Mouse (Mus musculus) limb, embryonic 10.5 days (tissue): ENCODE measurements around the gene Aldh1l1. TPM values are rescaled to one million over a fixed set of nuclear protein-coding genes. Genes with fewer than 3 reads are reported as not detected.
A peak's percentile ranks its signal among the peaks of the same experiment; 100 is the strongest.

Source experiments
- DNase-seq: peaks from one replicate; pipeline ENCODE4 v3.0.0-alpha.2; 2017; ENCODE audit warnings: low spot score
- H3K27ac ChIP-seq: fragments of 300-500 bp; sonication (generic); 2 replicates; pipeline ENCODE4 v1.5.1; 2016; ENCODE audit warnings: mild to moderate bottlenecking
- H3K27me3 ChIP-seq: fragments of 300-500 bp; sonication (generic); 2 replicates; pipeline ENCODE4 v1.6.1; 2016; ENCODE audit warnings: low read depth, mild to moderate bottlenecking; ENCODE audit not compliant: poor library complexity, severe bottlenecking
- H3K36me3 ChIP-seq: fragments of 300-500 bp; sonication (generic); 2 replicates; pipeline ENCODE4 v1.6.1; 2016; ENCODE audit warnings: mild to moderate bottlenecking, moderate library complexity
- H3K4me1 ChIP-seq: fragments of 300-500 bp; sonication (generic); 2 replicates; pipeline ENCODE4 v1.6.1; 2016
- H3K4me3 ChIP-seq: fragments of 300-500 bp; sonication (generic); 2 replicates; pipeline ENCODE4 v1.5.1; 2016; ENCODE audit warnings: mild to moderate bottlenecking, moderate library complexity
- H3K9me3 ChIP-seq: fragments of 300-500 bp; sonication (generic); replicated peaks from 2 replicates; pipeline ENCODE4 v1.6.1; 2016; ENCODE audit warnings: mild to moderate bottlenecking
- WGBS: fragments of 180-500 bp; shearing (Covaris S2); methylation state at CpG from one replicate; pipeline ENCODE4 v1.1.7; 2016; 5-methylcytosine and 5-hydroxymethylcytosine counted together
- polyA plus RNA-seq: library from polyadenylated mRNA; unstranded; fragments of >200 nt; fragmentation: Nextera tagmentation; extraction: Ambion mirVana; gene quantifications from 2 replicates; pipeline ENCODE4 v1.2.1, GENCODE M21; 2016

Aldh1l1 gene
- polyA plus RNA-seq, 1 experiment from 2014 or later: 1.6 TPM

DNA sequence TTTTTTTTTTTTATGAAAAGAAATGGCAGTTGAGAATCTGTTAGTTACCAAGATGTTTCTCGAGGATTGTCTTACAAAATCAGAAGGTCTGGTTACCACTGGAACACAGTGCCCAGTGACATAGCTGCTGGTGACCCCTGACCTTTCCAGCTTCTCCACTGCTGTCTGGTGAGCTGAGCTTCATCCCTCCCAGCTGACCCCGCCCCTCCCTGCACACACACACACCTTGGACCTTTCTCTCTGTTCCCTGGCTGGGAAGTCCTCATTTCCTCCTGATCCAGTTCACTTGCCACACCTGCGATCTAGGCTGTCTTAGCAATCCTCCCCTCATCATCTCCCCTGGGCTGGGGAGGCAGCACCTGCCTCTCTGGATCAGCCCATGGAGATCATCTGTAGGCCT is 60.0 kb downstream of the Aldh1l1 start:
- H3K27me3 ChIP-seq: peaks cover 4% of the 10 kb centered on the region; the same call in 1 of the 2 replicates
- H3K27ac ChIP-seq: no peak overlapping the region
- peaks cover 15% of the 10 kb centered on the region for H3K4me1 ChIP-seq
- no peak for DNase-seq
- H3K36me3 ChIP-seq: no peaks in the 10 kb centered on the region
- no peaks in the 10 kb centered on the region for H3K9me3 ChIP-seq
- no peak overlapping the region for H3K4me3 ChIP-seq
- 68% methylated on average over 3 of the region's 3 CpGs for WGBS

DNA sequence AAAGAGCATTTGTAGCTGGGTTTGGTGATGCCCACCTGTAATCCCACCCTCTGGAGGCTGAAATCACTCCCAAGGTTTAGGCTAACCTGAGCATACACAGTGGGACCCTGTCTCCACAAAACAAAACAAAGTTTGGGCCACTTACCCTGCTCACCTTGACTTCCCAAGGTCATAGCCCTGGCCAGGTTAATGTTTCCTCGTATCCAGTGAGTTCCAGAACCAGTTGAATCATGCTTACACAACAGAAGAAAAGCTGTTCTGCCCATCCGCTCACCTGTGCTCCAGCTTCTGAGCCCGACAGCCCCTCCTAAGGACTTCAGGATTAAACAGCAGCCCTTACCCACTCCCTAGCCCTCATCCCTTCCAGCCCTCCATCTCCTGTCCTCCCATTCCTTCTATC is 60.8 kb downstream of the Aldh1l1 start:
- peaks cover 4% of the 10 kb centered on the region; the same call in 1 of the 2 replicates for H3K27me3 ChIP-seq
- DNase-seq: no peak
- H3K36me3 ChIP-seq: no peaks in the 10 kb centered on the region
- H3K4me1 ChIP-seq: peaks cover 16% of the 10 kb centered on the region
- H3K27ac ChIP-seq: no peak overlapping the region
- 77% methylated on average over 3 of the region's 3 CpGs for WGBS
- no peaks in the 10 kb centered on the region for H3K9me3 ChIP-seq
- H3K4me3 ChIP-seq: no peak overlapping the region

- peaks cover 16% of the 10 kb centered on the region for H3K4me1 ChIP-seq
- peak overlapping the region; percentile 42 for H3K27ac ChIP-seq
- H3K9me3 ChIP-seq: no peaks in the 10 kb centered on the region
- WGBS: 11% methylated on average over 25 of the region's 25 CpGs
- peak; percentile 60 for DNase-seq
- no peaks in the 10 kb centered on the region for H3K36me3 ChIP-seq
- H3K27me3 ChIP-seq: peaks cover 4% of the 10 kb centered on the region; the same call in 1 of the 2 replicates
- H3K4me3 ChIP-seq: peak overlapping the region; percentile 47
Measured at GRCm38 (mm10) chr6:90550161-90550912, 64.1 kb downstream of the Aldh1l1 start.

- H3K36me3 ChIP-seq: no peaks in the 10 kb centered on the region
- peaks cover 4% of the 10 kb centered on the region; the same call in 1 of the 2 replicates for H3K27me3 ChIP-seq
- no peak overlapping the region for H3K4me3 ChIP-seq
- H3K27ac ChIP-seq: no peak overlapping the region
- peaks cover 16% of the 10 kb centered on the region for H3K4me1 ChIP-seq
- H3K9me3 ChIP-seq: no peaks in the 10 kb centered on the region
- no peak for DNase-seq
Measured at GRCm38 (mm10) chr6:90551251-90551650, 65.0 kb downstream of the Aldh1l1 start.

DNA sequence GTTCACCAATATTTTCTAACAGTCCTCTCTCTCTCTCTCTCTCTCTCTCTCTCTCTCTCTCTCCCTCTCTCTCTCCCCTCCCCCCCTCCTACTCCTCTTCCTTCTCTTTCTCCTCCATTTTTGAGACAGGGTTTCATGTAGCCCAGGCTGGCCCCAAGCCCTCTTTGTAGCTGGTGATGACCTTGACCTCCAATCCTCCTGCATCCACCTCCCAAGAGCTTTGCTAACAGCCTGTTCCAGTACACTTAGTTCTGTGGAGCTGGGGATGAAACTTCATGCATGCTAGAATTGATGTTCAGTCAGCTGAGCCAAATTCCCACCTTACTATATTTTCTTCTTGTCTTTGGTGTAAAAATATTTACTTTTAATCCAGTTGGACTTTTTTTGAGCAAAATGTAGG is 67.0 kb downstream of the Aldh1l1 start:
- Histone ChIP-seq H3K27ac (no peak overlapping the region), H3K4me1 (peaks cover 16% of the 10 kb centered on the region), H3K4me3 (no peak overlapping the region), H3K9me3 (no peaks in the 10 kb centered on the region), H3K36me3 (no peaks in the 10 kb centered on the region), H3K27me3 (peaks cover 4% of the 10 kb centered on the region; the same call in 1 of the 2 replicates)
- no peak for DNase-seq

- Histone ChIP-seq H3K4me3 (no peak overlapping the region), H3K4me1 (peaks cover 16% of the 10 kb centered on the region), H3K27ac (no peak overlapping the region), H3K27me3 (peaks cover 4% of the 10 kb centered on the region; the same call in 1 of the 2 replicates), H3K36me3 (no peaks in the 10 kb centered on the region), H3K9me3 (no peaks in the 10 kb centered on the region)
- no peak for DNase-seq
- WGBS: 89% methylated on average over 5 of the region's 5 CpGs
Measured at GRCm38 (mm10) chr6:90553682-90554081, 67.5 kb downstream of the Aldh1l1 start.

GRCm38 (mm10) chr6:90556534-90557058 is 70.4 kb downstream of the Aldh1l1 start:
- Histone ChIP-seq H3K9me3 (no peaks in the 10 kb centered on the region), H3K27me3 (no peaks in the 10 kb centered on the region), H3K4me3 (no peak overlapping the region), H3K36me3 (no peaks in the 10 kb centered on the region), H3K4me1 (no peaks in the 10 kb centered on the region), H3K27ac (no peak overlapping the region)
- 62% methylated on average over 2 of the region's 2 CpGs for WGBS
- no peak for DNase-seq

GRCm38 (mm10) chr6:90557077-90557476 is 70.8 kb downstream of the Aldh1l1 start:
- H3K27ac ChIP-seq: no peak overlapping the region
- no peaks in the 10 kb centered on the region for H3K27me3 ChIP-seq
- H3K9me3 ChIP-seq: no peaks in the 10 kb centered on the region
- H3K36me3 ChIP-seq: no peaks in the 10 kb centered on the region
- 86% methylated on average over 7 of the region's 7 CpGs for WGBS
- DNase-seq: no peak
- H3K4me1 ChIP-seq: no peaks in the 10 kb centered on the region
- no peak overlapping the region for H3K4me3 ChIP-seq

DNA sequence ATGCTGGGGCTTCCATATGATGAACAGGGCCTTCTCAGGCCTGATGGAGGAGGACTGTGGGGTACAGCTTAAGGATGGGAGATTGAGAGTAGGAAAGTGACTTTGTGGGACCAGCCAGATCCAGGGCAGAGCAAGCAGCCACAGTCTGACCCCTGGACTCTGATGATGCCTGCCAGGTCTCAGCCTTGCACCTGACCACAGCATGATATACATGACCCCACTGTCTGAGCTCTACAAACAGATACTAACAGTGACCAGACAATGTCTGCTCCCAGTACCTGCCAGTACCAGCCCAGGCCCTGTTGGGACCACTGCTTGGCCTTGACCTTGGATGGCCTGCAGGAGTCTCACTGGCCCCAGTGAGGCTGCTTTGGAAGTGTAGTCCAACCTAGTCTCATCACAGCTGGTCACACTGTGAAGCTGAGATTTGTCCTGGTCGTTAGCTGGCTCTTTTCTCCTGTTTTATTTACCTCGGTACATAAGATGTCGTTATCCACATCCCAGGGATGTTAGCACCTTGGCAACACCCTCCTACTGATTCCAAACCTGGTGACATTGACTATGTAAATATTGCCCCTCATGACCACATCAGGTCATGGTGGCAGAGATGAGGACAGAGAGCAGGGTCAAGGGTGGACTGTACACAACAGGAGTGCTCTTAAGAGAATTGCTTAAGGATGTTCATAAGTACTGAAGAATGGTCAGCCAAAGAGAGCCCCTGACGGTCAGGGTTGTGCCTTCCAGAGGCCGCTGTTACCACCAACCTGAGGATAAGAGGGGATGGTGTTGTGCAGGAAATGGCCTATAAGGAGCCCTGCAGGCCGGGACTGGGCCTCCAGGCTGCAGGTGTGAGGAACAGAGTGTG is 71.8 kb downstream of the Aldh1l1 start:
- DNase-seq: no peak
- Histone ChIP-seq H3K27me3 (no peaks in the 10 kb centered on the region), H3K9me3 (no peaks in the 10 kb centered on the region), H3K4me3 (no peak overlapping the region), H3K4me1 (no peaks in the 10 kb centered on the region), H3K36me3 (no peaks in the 10 kb centered on the region), H3K27ac (no peak overlapping the region)
- WGBS: 80% methylated on average over 6 of the region's 6 CpGs

DNA sequence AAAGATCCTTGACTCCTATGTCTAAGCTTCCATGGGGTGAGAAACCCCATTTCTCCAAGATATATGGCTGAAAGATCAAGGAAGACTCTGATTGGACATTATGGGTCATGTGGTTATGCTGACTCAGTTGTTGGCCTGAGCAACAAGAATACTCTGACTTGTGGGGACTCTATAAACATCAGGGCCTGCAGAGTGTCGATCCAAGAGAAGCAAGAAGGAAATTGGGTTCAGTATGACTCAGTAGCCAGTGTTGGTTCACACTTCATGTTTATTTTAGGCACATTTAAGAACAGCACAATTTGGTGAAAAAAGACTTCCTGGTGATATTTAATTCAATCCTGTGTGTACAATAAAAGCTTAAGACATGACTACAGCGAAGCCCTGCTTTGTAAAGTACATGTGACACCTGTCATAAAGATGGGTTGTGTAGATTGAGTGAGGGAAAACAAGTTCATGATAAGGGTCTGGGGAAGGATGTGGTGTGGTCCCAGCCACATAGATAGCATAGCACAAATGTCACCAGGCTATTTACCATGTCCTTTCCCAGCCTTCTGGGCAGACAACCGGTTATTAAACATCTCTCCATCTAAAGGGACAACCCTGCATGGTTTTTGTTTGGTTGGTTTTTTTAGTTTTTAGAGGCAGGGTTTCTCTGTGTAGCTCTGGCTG is 74.3 kb downstream of the Aldh1l1 start:
- WGBS: 87% methylated on average over 3 of the region's 3 CpGs
- DNase-seq: no peak
- Histone ChIP-seq H3K27ac (no peak overlapping the region), H3K9me3 (no peaks in the 10 kb centered on the region), H3K4me3 (no peak overlapping the region), H3K36me3 (no peaks in the 10 kb centered on the region), H3K4me1 (no peaks in the 10 kb centered on the region), H3K27me3 (no peaks in the 10 kb centered on the region)

- no peaks in the 10 kb centered on the region for H3K27me3 ChIP-seq
- H3K9me3 ChIP-seq: no peaks in the 10 kb centered on the region
- DNase-seq: no peak
- no peak overlapping the region for H3K27ac ChIP-seq
- no peak overlapping the region for H3K4me3 ChIP-seq
- no peaks in the 10 kb centered on the region for H3K4me1 ChIP-seq
- no peaks in the 10 kb centered on the region for H3K36me3 ChIP-seq
- WGBS: 62% methylated on average over 2 of the region's 2 CpGs
Measured at GRCm38 (mm10) chr6:90561234-90561781, 75.1 kb downstream of the Aldh1l1 start.

DNA sequence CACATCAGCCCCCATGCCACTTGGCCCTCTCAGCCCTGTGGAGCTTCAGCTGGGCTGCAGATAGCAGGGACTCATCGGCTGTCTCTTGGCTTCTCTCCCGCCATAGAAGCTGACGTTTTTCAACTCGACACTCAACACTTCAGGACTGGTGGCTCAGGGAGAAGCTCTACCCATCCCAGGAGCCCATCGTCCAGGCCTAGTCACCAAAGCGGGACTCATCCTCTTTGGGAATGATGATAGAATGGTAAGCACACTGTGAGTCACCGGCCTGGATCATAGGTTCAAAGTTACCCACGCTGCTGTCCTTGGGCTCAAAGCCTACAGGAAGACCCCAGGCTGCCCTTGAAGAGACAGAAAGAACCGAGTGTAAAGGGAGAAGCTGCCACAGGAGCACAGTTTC is 78.0 kb downstream of the Aldh1l1 start:
- Histone ChIP-seq H3K4me3 (no peak overlapping the region), H3K9me3 (no peaks in the 10 kb centered on the region), H3K36me3 (no peaks in the 10 kb centered on the region), H3K27me3 (no peaks in the 10 kb centered on the region; the same call in 1 of the 2 replicates), H3K27ac (no peak overlapping the region), H3K4me1 (no peaks in the 10 kb centered on the region)
- DNase-seq: no peak
- 85% methylated on average over 9 of the region's 9 CpGs for WGBS
